Mouse (Mus musculus) liver, postnatal 0 days (tissue): ENCODE results near the gene Fam228a. TPM values are rescaled to one million over a fixed set of nuclear protein-coding genes. Genes with fewer than 3 reads are reported as not detected.

Experiments used
- ATAC-seq: fragments of 200-750 bp; cut with Nextera tagmentation; 2 replicates; pipeline ENCODE4 v1.8.0; 2017; ENCODE audit warnings: mild to moderate bottlenecking, moderate library complexity
- DNase-seq: peaks from one replicate; pipeline ENCODE4 v3.0.0-alpha.2; 2016
- H3K27ac ChIP-seq: fragments of 300-500 bp; sonication (generic); 2 replicates; pipeline ENCODE4 v1.5.1; 2014; ENCODE audit warnings: antibody characterized with exemption, moderate library complexity, mild to moderate bottlenecking, low read depth
- H3K27me3 ChIP-seq: fragments of 300-500 bp; sonication (generic); 2 replicates; pipeline ENCODE4 v1.6.1; 2014; ENCODE audit warnings: low read length, control low read depth, mixed read lengths; ENCODE audit not compliant: insufficient read depth
- H3K36me3 ChIP-seq: fragments of 300-500 bp; sonication (generic); replicated peaks from 2 replicates; pipeline ENCODE4 v1.6.1; 2014; ENCODE audit warnings: mild to moderate bottlenecking, control low read depth, low read length, moderate library complexity, mixed read lengths; ENCODE audit not compliant: insufficient read depth
- H3K4me1 ChIP-seq: fragments of 300-500 bp; sonication (generic); 2 replicates; pipeline ENCODE4 v1.6.1; 2014; ENCODE audit warnings: antibody characterized with exemption, mild to moderate bottlenecking, control low read depth; ENCODE audit not compliant: insufficient read depth
- H3K4me2 ChIP-seq: fragments of 300-500 bp; sonication (generic); 2 replicates; pipeline ENCODE4 v1.6.1; 2014; ENCODE audit warnings: low read depth, mild to moderate bottlenecking, low read length, moderate library complexity, mixed read lengths
- H3K4me3 ChIP-seq: fragments of 300-500 bp; sonication (generic); 2 replicates; pipeline ENCODE4 v1.5.1; 2014; ENCODE audit warnings: low read depth, low read length
- H3K9ac ChIP-seq: fragments of 300-500 bp; sonication (generic); replicated peaks from 2 replicates; pipeline ENCODE4 v1.6.1; 2014; ENCODE audit warnings: mild to moderate bottlenecking, moderate library complexity
- H3K9me3 ChIP-seq: fragments of 300-500 bp; sonication (generic); 2 replicates; pipeline ENCODE4 v1.6.1; 2016; ENCODE audit warnings: mild to moderate bottlenecking, control low read depth, low read length, mixed read lengths
- CTCF ChIP-seq: sonication (generic); IDR thresholded peaks from 2 replicates; pipeline ENCODE4 v1.5.1; 2016; ENCODE audit warnings: antibody characterized with exemption, low read depth
- EP300 ChIP-seq: IDR thresholded peaks from 2 replicates; pipeline ENCODE4 v1.6.1; 2016; ENCODE audit warnings: antibody characterized with exemption, low read depth, mild to moderate bottlenecking
- WGBS: fragments of 180-500 bp; shearing (Covaris S2); extraction: QIAGEN DNeasy Blood & Tissue Kit; methylation state at CpG from one replicate; pipeline ENCODE4 v1.1.7; 2014; ENCODE audit not compliant: insufficient replicate concordance; 5-methylcytosine and 5-hydroxymethylcytosine counted together
- polyA plus RNA-seq: library from polyadenylated mRNA; unstranded; fragments of >200 nt; fragmentation: Nextera tagmentation; extraction: Ambion mirVana; gene quantifications from 2 replicates; pipeline ENCODE4 v1.2.1, GENCODE M21; 2015

The Fam228a gene
- polyA plus RNA-seq, 1 experiment from 2014 or later, result 0.07 TPM

DNA sequence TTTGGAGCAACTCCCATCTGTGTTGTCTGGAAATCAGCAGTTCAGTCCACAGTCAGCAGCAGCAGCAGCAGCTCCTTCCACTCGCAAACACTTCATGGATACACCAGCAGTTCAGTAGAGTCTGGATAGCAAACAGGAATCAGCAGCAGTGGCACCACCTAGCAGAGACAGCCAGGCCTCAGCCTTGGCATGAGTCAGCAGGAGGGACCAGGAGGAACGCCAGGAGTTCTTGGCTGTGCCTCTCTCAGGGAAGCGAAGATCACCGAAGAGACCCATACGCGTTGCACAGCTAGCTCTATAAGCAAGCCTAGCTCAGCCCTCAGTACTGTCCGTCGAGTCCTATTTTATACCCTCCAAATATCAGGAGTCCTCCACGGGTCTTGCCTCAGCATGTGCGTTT, 6.3 kb upstream of the Fam228a start:
- H3K9me3 ChIP-seq, result no peaks in the 10 kb centered on the region
- H3K4me3 ChIP-seq, result no peak overlapping the region
- no peak overlapping the region for H3K9ac ChIP-seq
- H3K36me3 ChIP-seq, result no peaks in the 10 kb centered on the region
- no peaks in the 10 kb centered on the region for H3K27me3 ChIP-seq
- DNase-seq (no peak), ATAC-seq (no peak)
- H3K4me2 ChIP-seq, result no peak overlapping the region
- TF ChIP-seq CTCF (no peak), EP300 (no peak)
- WGBS, result 83% methylated on average over 10 of the region's 10 CpGs
- no peaks in the 10 kb centered on the region for H3K4me1 ChIP-seq
- H3K27ac ChIP-seq, result no peak overlapping the region

DNA sequence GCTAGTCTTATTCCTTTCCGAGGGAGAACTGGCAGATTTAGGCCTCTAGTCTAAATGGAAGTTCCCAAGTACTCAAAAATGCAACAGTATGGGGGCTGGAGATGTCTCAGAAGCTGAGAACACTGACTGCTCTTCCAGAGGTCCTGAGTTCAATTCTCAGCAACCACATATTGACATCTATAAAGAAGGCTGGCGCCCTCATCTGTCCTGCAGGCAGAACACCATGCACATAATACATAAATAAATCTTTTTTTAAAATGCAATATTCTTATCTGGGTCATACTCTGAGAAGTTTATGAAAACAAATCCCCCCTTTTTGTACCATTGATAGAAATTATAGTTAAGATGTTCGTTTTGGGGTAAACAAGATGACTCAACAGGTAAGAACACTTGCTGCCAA, 4.0 kb upstream of the Fam228a start:
- ATAC-seq, result no peak
- no peak for TF ChIP-seq EP300
- TF ChIP-seq CTCF, result peak; percentile 31; the same call in 1 of the 2 replicates

DNA sequence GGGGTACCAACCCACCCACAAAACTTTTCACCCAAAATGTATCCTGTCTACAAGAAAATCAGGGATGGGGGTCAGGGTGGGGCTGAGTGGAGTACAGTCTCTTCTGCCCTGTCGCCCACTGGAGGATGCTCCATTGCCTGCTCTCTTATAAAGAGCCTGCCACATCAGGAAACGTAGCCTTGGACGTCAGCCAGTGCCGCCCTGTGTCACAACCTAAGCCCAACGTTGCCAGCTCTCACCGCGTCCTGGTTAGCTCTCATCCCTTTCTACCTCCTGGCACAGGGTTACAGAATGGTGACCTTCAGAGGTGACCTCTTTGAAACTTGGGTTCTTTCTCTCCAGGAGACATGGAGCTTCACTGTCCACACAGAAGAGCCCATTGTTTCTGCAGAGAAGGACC, 2.6 kb upstream of the Fam228a start:
- DNase-seq (no peak), ATAC-seq (no peak)
- Histone ChIP-seq H3K27me3 (no peaks in the 10 kb centered on the region), H3K4me1 (no peaks in the 10 kb centered on the region), H3K4me2 (no peak overlapping the region), H3K9ac (no peak overlapping the region), H3K27ac (no peak overlapping the region), H3K9me3 (no peaks in the 10 kb centered on the region), H3K36me3 (no peaks in the 10 kb centered on the region), H3K4me3 (no peak overlapping the region)
- TF ChIP-seq EP300 (no peak), CTCF (no peak)
- 70% methylated on average over 7 of the region's 7 CpGs for WGBS

More for the DNA sequence above, 4.0 kb upstream of the Fam228a start:
- Histone ChIP-seq H3K36me3 (no peaks in the 10 kb centered on the region), H3K4me3 (no peak overlapping the region), H3K9me3 (no peaks in the 10 kb centered on the region), H3K9ac (no peak overlapping the region), H3K4me1 (no peaks in the 10 kb centered on the region), H3K27ac (no peak overlapping the region), H3K27me3 (no peaks in the 10 kb centered on the region), H3K4me2 (no peak overlapping the region)
- DNase-seq, result no peak
- 81% methylated on average over 3 of the region's 3 CpGs for WGBS

DNA sequence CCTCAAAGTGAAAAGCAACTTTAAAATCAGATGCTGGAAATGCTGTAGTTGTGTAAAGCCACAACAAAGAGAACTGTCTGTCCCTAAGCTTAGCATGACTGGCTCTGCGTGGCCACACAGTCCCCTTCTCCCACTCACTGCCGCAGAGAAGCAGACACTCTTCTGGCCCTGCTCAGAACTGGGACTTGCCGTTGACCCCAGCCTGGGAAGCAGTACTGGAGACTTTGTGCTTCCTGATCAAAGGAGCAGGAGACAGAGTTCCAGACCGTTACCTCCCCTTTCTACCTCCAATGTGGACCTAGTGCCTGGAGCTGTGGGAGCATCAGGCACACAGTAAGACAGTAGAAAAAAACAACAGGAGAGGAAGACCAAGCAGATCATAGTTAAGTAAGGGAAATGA, 5.9 kb downstream of the Fam228a start:
- Histone ChIP-seq H3K27me3 (no peaks in the 10 kb centered on the region), H3K9me3 (no peaks in the 10 kb centered on the region), H3K4me1 (no peaks in the 10 kb centered on the region), H3K27ac (no peak overlapping the region), H3K36me3 (no peaks in the 10 kb centered on the region), H3K4me3 (no peak overlapping the region), H3K9ac (no peak overlapping the region), H3K4me2 (no peak overlapping the region)
- WGBS, result 69% methylated on average over 4 of the region's 4 CpGs
- ATAC-seq (no peak), DNase-seq (no peak)
- TF ChIP-seq CTCF, result no peak
- TF ChIP-seq EP300, result no peak

GRCm38 (mm10) chr12:4731629-4732028, 6.6 kb downstream of the Fam228a start:
- Histone ChIP-seq H3K4me3 (no peak overlapping the region), H3K4me1 (no peaks in the 10 kb centered on the region), H3K36me3 (no peaks in the 10 kb centered on the region), H3K9me3 (no peaks in the 10 kb centered on the region), H3K9ac (no peak overlapping the region), H3K27me3 (no peaks in the 10 kb centered on the region), H3K4me2 (no peak overlapping the region), H3K27ac (no peak overlapping the region)
- TF ChIP-seq CTCF, result no peak
- no peak for TF ChIP-seq EP300
- ATAC-seq (no peak), DNase-seq (no peak)
- WGBS, result 67% methylated on average over 4 of the region's 4 CpGs

DNA sequence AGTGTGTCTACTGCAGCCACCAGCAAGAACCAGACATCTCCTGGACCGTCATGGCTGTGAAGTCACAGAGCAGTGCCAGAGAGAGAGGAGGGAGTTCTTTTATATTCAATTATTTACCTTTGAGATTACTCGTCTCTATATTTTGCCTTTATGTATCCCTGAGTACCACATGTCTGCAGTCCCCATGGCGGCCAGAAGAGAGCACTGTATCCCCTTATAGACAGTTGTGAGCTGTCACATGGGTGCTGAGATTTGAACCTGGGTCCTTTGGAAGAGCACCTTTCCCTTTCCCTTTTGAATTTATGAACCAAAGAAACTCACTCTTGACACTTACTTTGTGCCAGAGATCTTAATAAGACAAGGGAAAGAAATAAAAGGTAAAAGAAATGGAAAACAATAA, 9.1 kb downstream of the Fam228a start:
- no peak overlapping the region for H3K4me3 ChIP-seq
- no peaks in the 10 kb centered on the region for H3K4me1 ChIP-seq
- ATAC-seq (no peak), DNase-seq (no peak)
- H3K4me2 ChIP-seq, result no peak overlapping the region
- no peaks in the 10 kb centered on the region for H3K27me3 ChIP-seq
- H3K9ac ChIP-seq, result no peak overlapping the region
- H3K27ac ChIP-seq, result no peak overlapping the region
- TF ChIP-seq CTCF (peak; percentile 37), EP300 (no peak)
- no peaks in the 10 kb centered on the region for H3K36me3 ChIP-seq
- 86% methylated on average over 3 of the region's 3 CpGs for WGBS
- H3K9me3 ChIP-seq, result no peaks in the 10 kb centered on the region
